Mouse (Mus musculus) gastrocnemius, postnatal 36 days (tissue): ENCODE results near the gene Fam81a. TPM values are rescaled to one million over a fixed set of nuclear protein-coding genes. Genes with fewer than 3 reads are reported as not detected.

ENCODE experiments used
- DNase-seq, 2 experiments: peaks; one replicate each; pipeline ENCODE4 v3.0.0; 2022
- intact Hi-C: fragments of 180-260 bp; cut with DNase I; formaldehyde crosslinking; loops from one replicate; pipeline ENCODE4 v1.15.1; 2025
- total RNA-seq, 2 experiments: library from RNA; stranded (reverse); gene quantifications; 2 replicates each; pipeline ENCODE4 v1.2.3; 2021

Gene Fam81a
- total RNA-seq, 2 experiments from 2014 or later: 0.62 to 1.6 TPM

DNA sequence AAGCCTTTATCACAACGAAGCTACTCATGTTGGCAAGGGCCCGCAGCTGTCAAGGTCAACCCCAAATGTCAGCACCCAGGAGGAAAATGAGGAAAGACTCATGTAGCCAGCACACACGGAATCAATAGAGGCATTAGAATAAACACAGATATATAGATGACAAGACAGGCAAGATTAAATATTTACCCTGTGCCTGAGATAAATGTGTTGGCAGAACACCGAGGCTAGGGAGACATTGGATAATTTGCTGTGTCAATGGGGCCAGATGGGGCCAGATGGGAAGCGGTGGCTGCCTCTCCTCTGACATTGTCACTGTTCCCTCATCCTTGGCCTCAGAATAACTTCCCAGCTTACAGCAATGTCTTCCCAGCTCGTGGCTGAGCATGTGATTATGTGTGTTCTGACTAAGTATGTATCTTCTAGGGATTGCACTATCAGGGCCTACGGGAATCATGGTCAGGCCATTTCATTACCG lies 72.4 kb downstream of the Fam81a start:
- intact Hi-C loops: no loop called here
- DNase-seq: no peak

DNA sequence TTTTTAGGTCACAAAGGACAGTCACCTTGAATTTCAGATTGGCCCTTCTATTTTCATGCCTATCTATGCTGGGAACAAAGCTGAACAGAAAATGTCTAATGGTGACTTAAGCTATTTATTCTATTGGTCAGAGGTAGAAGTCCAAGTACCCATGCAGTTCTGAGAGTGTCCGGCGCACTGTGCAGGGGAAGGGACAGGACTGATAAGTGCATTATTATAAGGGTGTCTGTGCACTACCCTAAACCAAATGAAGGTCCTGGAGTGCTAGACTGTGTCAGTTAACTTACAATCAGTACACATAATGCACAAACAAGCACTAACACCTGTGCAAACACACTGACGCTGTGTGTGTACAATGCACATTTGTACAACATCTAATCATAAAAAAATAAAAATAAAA lies 74.9 kb downstream of the Fam81a start:
- intact Hi-C loops: no loop called here
- DNase-seq: no peak

DNA sequence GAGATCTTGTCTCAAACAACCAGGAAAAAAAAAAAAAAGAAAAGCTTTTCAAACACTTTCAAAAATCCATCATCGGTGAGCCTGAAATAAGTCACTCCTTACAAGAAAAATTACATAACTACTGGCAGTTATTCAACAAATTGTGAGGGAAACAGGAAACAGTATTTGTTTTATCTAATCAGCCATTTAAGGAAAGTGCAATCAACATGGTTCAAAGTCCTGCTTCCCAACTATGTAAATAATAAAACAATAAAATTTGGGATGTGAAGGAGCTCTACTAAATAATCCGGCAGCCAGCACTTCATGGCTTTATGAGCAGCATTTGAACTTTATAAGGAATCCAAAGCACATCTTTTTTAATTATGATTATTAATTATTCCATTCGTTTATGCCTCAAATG lies 80.3 kb downstream of the Fam81a start:
- intact Hi-C loops: no loop called here
- no peak for DNase-seq

DNA sequence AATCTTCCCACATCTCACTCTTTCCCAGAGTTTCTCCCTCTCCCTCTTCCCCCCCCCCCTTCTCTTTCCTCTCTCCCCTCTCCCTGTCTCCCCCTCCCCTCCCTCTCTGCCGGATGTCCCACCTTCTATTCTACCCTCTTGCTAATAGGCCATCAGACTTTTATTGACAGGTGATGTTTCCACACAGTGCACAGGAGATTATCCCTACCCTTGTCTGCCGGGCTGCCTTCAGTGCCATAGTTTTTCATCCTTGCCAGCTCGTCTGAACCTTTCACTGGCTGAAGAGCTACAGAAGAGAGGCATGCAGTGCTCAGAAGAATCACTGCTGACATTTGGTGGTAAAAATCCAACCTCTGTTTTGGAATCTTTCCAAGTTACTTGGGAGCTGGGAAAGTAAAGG lies 88.9 kb downstream of the Fam81a start:
- intact Hi-C loops: no loop called here
- no peak for DNase-seq

DNA sequence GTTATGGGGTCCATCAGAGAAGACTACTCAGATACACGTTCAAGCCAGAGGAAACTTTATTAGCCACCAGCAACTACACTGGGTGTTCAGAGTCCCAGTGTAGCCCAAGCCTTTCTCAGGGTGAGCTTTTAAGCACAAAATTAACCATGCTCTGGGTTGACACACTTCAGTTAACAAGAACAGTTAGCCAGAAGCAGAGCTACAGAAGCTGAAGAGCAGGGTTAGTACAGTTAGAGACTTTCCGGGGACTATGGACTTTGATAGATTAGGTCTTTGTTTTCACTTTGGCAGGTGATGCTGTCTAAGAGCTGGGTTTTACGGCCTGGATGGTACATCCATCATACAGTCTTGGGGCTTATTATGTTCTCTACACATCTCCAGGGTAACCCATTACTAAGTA lies 89.6 kb downstream of the Fam81a start:
- intact Hi-C loops: no loop called here
- DNase-seq: no peak

DNA sequence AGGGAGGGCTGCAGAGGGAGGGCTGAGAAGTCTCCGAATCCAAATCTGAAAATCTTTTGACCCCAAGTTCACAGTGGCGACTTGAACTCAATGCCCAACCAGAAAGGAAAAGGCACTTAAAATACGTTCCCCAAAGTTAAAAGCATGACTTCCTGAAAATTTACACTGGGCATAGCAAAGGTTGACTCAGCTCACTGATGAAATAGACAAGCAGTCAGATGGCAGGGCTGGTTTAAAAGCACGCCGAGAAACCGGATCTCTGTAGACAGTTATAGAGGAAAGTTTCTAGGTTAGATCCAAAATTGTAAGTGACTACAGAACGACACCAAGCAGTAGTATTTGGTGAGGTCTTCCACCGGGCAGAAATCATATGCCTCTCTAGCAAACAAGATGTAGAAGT lies 92.5 kb downstream of the Fam81a start:
- no peak for DNase-seq
- intact Hi-C loops: no loop called here

GRCm38 (mm10) chr9:70049416-70049783 lies 93.0 kb downstream of the Fam81a start:
- DNase-seq: no peak
- intact Hi-C loops: no loop called here

- DNase-seq: peak; percentile 69 to 72
- intact Hi-C loops: no loop called here
Observed at GRCm38 (mm10) chr9:70048751-70049415, 93.5 kb downstream of the Fam81a start.

DNA sequence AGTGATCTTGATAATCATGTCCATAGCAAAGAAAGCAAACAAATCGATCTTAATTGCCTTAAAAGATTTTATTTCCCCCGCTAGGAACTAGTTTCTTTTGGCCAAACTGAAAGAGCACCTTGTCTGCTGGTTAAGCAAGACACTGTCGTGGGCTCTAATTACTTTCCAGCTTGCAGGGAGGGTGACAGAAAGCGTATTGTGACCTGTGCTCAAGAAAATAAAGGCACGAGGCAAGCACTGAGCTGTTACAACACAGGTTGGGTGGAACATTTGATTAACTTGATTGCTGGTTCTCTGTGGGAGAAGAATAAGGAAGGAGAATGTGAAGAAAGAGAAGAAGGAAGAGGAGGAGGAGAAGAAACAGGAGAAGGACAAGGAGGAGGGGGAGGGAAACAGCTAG lies 94.1 kb downstream of the Fam81a start:
- intact Hi-C loops: no loop called here

GRCm38 (mm10) chr9:70047839-70048238 lies 94.5 kb downstream of the Fam81a start:
- intact Hi-C loops: no loop called here
- no peak for DNase-seq

More for the DNA sequence above, 94.1 kb downstream of the Fam81a start:
- no peak for DNase-seq

DNA sequence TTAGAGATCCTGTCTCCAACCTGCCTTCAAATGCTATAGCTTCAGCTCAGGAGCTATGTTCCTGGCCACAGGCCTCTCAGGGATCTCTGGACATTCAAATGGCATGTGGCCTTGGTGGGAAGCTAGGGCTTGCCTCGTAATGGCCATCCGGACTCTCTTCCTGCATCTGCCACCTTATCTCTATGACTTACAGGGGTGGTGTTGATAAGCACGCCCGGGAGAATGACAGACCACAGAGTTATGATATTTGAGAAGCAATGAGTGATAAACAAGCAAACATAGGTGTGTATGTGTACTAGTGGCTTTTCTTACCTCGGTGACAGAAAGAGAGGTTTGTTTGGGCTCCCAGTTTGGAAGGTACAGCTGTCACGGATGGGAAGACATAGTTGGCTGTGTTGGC lies 96.1 kb downstream of the Fam81a start:
- DNase-seq: no peak
- intact Hi-C loops: no loop called here

DNA sequence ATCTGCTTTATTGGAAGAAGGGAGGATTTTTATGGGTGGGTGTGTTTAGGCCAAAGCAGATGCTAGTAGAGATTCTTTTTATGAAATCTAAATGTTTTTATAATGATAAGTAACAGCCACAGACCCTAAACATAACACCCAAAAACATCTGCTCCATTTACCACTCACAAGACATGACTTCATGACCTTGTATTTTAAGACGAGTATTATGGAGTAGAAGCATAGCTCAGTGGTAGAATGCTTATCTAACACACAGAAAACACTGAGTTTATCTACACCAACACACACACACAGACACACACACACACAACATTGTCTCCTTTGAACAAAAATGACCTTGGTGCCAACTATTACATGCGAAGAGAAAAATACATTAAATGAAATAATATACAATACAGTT lies 97.5 kb downstream of the Fam81a start:
- no peak for DNase-seq
- intact Hi-C loops: no loop called here

GRCm38 (mm10) chr9:70042935-70043334 lies 99.4 kb downstream of the Fam81a start:
- no peak for DNase-seq
- intact Hi-C loops: no loop called here

GRCm38 (mm10) chr9:70042137-70042536 lies 100.2 kb downstream of the Fam81a start:
- intact Hi-C loops: no loop called here
- no peak for DNase-seq

- DNase-seq: no peak
- intact Hi-C loops: no loop called here
Observed at GRCm38 (mm10) chr9:70040570-70040969, 101.8 kb downstream of the Fam81a start.

GRCm38 (mm10) chr9:70039597-70040385 lies 102.6 kb downstream of the Fam81a start:
- intact Hi-C loops: no loop called here
- DNase-seq: no peak

Other genes with a start within 250 kb of the Fam81a start
- 10 to 100 TPM; 70.4 to 74.8 TPM for gene Bnip2, start 153.1 kb downstream of the Fam81a start, total RNA-seq
- 10 to 100 TPM; 49.1 to 52.8 TPM for gene Gtf2a2, start 130.0 kb downstream of the Fam81a start, total RNA-seq
- not detected for gene Gcnt3, start 104.5 kb downstream of the Fam81a start, total RNA-seq
- 1 to 10 TPM; 7.0 to 8.4 TPM for gene Myo1e, start 64.8 kb upstream of the Fam81a start, total RNA-seq